In the genomic region with DNA sequence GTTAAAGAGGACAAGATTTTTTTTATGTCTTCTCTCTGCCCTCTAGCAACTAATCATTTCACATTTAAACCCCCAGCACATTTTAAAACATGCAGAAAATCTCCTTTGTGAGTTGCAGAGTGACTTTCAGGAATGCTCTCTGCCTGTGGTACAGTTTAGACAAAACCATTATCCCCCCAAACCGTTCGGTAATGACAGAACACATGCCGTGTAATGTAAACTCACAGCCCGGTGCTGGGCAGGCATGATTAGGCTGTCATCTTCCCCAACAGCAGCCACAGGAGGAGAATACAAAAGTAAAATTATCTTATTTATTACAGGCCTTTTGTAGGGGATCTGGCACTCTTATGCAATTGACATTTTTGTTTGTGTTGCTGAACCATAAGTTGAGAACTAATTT, we compare ENCODE assay signal across 22 mouse cellular contexts.
DNase-seq lines count a peak whose midpoint lies in the region; ATAC-seq lines count a peak whose summit lies in the region.
"Had no signal": no experiment of that assay in that cellular context is flagged by ENCODE, and none has a peak within 500 bp of the region (broad histone marks: within the 10 kb centered on the region; RNA-seq: fewer than 3 reads in every experiment).

No protein-coding gene starts in this region.

- ATAC-seq in forebrain, embryonic 12.5 days (ENCODE audit: low FRiP score), result 0 out of 2 replicates have a peak, but pooled peaks have one; percentile 44
- no peak for ATAC-seq in forebrain, embryonic 11.5 days (replicated peaks; ENCODE audit: low FRiP score)
- ATAC-seq in hindbrain, embryonic 14.5 days (ENCODE audit: low FRiP score), result 0 out of 2 replicates have a peak, but pooled peaks have one; percentile 68
- ATAC-seq in hindbrain, embryonic 12.5 days (ENCODE audit: low FRiP score), result no peak
- ATAC-seq in neural tube, embryonic 15.5 days (ENCODE audit: low FRiP score), result peak; percentile 47; the same call in 1 of the 2 replicates
- ATAC-seq: CD4-positive, CD25-positive, alpha-beta regulatory T cell, adult 4 months; intestine, postnatal 0 days had no signal

- no peaks in the 10 kb centered on the region for H3K27me3 ChIP-seq in forebrain, embryonic 12.5 days
- no peaks in the 10 kb centered on the region for H3K27me3 ChIP-seq in forebrain, embryonic 11.5 days (ENCODE audit: control insufficient read depth, insufficient read depth, low read length)
- no peaks in the 10 kb centered on the region for H3K27me3 ChIP-seq in hindbrain, embryonic 14.5 days (ENCODE audit: control insufficient read depth, insufficient read depth, low read length)
- no peaks in the 10 kb centered on the region for H3K27me3 ChIP-seq in hindbrain, embryonic 12.5 days
- H3K27me3 ChIP-seq in neural tube, embryonic 15.5 days (replicated peaks), result no peaks in the 10 kb centered on the region
- H3K27me3 ChIP-seq: embryonic facial prominence, embryonic 12.5 days; heart, embryonic 15.5 days had no signal

- H3K4me1 ChIP-seq in forebrain, embryonic 12.5 days, result no peaks in the 10 kb centered on the region
- no peaks in the 10 kb centered on the region for H3K4me1 ChIP-seq in forebrain, embryonic 11.5 days (replicated peaks; ENCODE audit: control insufficient read depth, insufficient read depth, low read length)
- no peaks in the 10 kb centered on the region for H3K4me1 ChIP-seq in hindbrain, embryonic 14.5 days (replicated peaks; ENCODE audit: control insufficient read depth, insufficient read depth, low read length)
- no peaks in the 10 kb centered on the region for H3K4me1 ChIP-seq in hindbrain, embryonic 12.5 days
- no peaks in the 10 kb centered on the region for H3K4me1 ChIP-seq in neural tube, embryonic 15.5 days
- H3K4me1 ChIP-seq: embryonic facial prominence, embryonic 12.5 days; heart, embryonic 10.5 days; heart, embryonic 15.5 days had no signal

- H3K4me2 ChIP-seq in forebrain, embryonic 12.5 days, result no peak overlapping the region
- H3K4me2 ChIP-seq in forebrain, embryonic 11.5 days (ENCODE audit: low read depth, low read length, severe bottlenecking), result no peak overlapping the region
- no peak overlapping the region for H3K4me2 ChIP-seq in hindbrain, embryonic 14.5 days (replicated peaks)
- H3K4me2 ChIP-seq in hindbrain, embryonic 12.5 days (replicated peaks), result no peak overlapping the region
- H3K4me2 ChIP-seq in neural tube, embryonic 15.5 days, result no peak overlapping the region
- H3K4me2 ChIP-seq: embryonic facial prominence, embryonic 12.5 days; heart, embryonic 15.5 days had no signal

- H3K27ac ChIP-seq in forebrain, embryonic 12.5 days, result no peak overlapping the region
- no peak overlapping the region for H3K27ac ChIP-seq in forebrain, embryonic 11.5 days (ENCODE audit: low read depth, low read length)
- H3K27ac ChIP-seq in hindbrain, embryonic 14.5 days, result no peak overlapping the region
- H3K27ac ChIP-seq in hindbrain, embryonic 12.5 days, result no peak overlapping the region
- H3K27ac ChIP-seq in neural tube, embryonic 15.5 days (replicated peaks), result no peak overlapping the region
- H3K27ac ChIP-seq: embryonic facial prominence, embryonic 12.5 days; heart, embryonic 10.5 days; heart, embryonic 15.5 days had no signal

- H3K4me3 ChIP-seq in forebrain, embryonic 12.5 days (replicated peaks), result no peak overlapping the region
- H3K4me3 ChIP-seq in forebrain, embryonic 11.5 days (ENCODE audit: low read depth, low read length), result no peak overlapping the region
- H3K4me3 ChIP-seq in hindbrain, embryonic 14.5 days (replicated peaks; ENCODE audit: low read length), result no peak overlapping the region
- H3K4me3 ChIP-seq in hindbrain, embryonic 12.5 days, result no peak overlapping the region
- H3K4me3 ChIP-seq in neural tube, embryonic 15.5 days (replicated peaks), result no peak overlapping the region
- H3K4me3 ChIP-seq: embryonic facial prominence, embryonic 12.5 days; heart, embryonic 10.5 days; heart, embryonic 15.5 days had no signal

- 50% methylated on average over 4 of the region's 4 CpGs for WGBS in forebrain, embryonic 12.5 days
- 82% methylated on average over 4 of the region's 4 CpGs for WGBS in forebrain, embryonic 11.5 days
- WGBS in hindbrain, embryonic 14.5 days, result 28% methylated on average over 4 of the region's 4 CpGs
- 29% methylated on average over 4 of the region's 4 CpGs for WGBS in hindbrain, embryonic 12.5 days
- WGBS in neural tube, embryonic 15.5 days, result 26% methylated on average over 4 of the region's 4 CpGs

- no peak for DNase-seq in forebrain, embryonic 11.5 days (ENCODE audit: low spot score)
- DNase-seq in hindbrain, embryonic 14.5 days (ENCODE audit: low spot score), result no peak
- no peak for DNase-seq in neural tube, embryonic 10.5 days (ENCODE audit: extremely low spot score, low spot score)
- DNase-seq in retina, postnatal 1 day, result peak; percentile 8
- no peak for DNase-seq in cerebellum, postnatal 36 days
- DNase-seq: adrenal gland, adult 8-10 months; adrenal gland, postnatal 36 days; B cell, adult 2 months; cerebellum, adult 11 months; cerebellum, adult 8-10 months; cerebellum, postnatal 14 days; heart, adult 18-20 months; heart, postnatal 14 days had no signal

- no peak overlapping the region for H3K9ac ChIP-seq in forebrain, embryonic 12.5 days
- H3K9ac ChIP-seq in forebrain, embryonic 11.5 days (ENCODE audit: low read length), result no peak overlapping the region
- H3K9ac ChIP-seq in hindbrain, embryonic 14.5 days, result no peak overlapping the region
- H3K9ac ChIP-seq in hindbrain, embryonic 12.5 days, result no peak overlapping the region
- H3K9ac ChIP-seq in neural tube, embryonic 15.5 days (replicated peaks), result no peak overlapping the region
- H3K9ac ChIP-seq: embryonic facial prominence, embryonic 12.5 days; heart, embryonic 15.5 days had no signal

- H3K36me3 ChIP-seq in forebrain, embryonic 12.5 days (replicated peaks), result no peaks in the 10 kb centered on the region
- H3K36me3 ChIP-seq in forebrain, embryonic 11.5 days (ENCODE audit: control insufficient read depth, insufficient read depth, low read length), result no peaks in the 10 kb centered on the region
- H3K36me3 ChIP-seq in hindbrain, embryonic 14.5 days (replicated peaks; ENCODE audit: control insufficient read depth, insufficient read depth), result no peaks in the 10 kb centered on the region
- no peaks in the 10 kb centered on the region for H3K36me3 ChIP-seq in hindbrain, embryonic 12.5 days
- no peaks in the 10 kb centered on the region for H3K36me3 ChIP-seq in neural tube, embryonic 15.5 days
- H3K36me3 ChIP-seq: embryonic facial prominence, embryonic 12.5 days; G1E; heart, embryonic 10.5 days; heart, embryonic 15.5 days had no signal

- H3K9me3 ChIP-seq in forebrain, embryonic 12.5 days, result no peaks in the 10 kb centered on the region
- no peaks in the 10 kb centered on the region for H3K9me3 ChIP-seq in forebrain, embryonic 11.5 days (ENCODE audit: control insufficient read depth, low read length)
- H3K9me3 ChIP-seq in hindbrain, embryonic 14.5 days (ENCODE audit: control insufficient read depth, low read length), result no peaks in the 10 kb centered on the region
- H3K9me3 ChIP-seq in hindbrain, embryonic 12.5 days (replicated peaks), result no peaks in the 10 kb centered on the region
- no peaks in the 10 kb centered on the region for H3K9me3 ChIP-seq in neural tube, embryonic 15.5 days (replicated peaks)
- H3K9me3 ChIP-seq: embryonic facial prominence, embryonic 12.5 days; heart, embryonic 10.5 days; heart, embryonic 15.5 days had no signal

Comparison
In these comparisons a context has a peak if more than half of its experiments do, and no peak if none do; other contexts are left out.
1. ATAC-seq: peak in forebrain, embryonic 12.5 days (single experiment), hindbrain, embryonic 14.5 days (single experiment) and neural tube, embryonic 15.5 days (single experiment); none in forebrain, embryonic 11.5 days (single experiment) and hindbrain, embryonic 12.5 days (single experiment).